Mouse (Mus musculus) G1E-ER4 (cell line): ENCODE data around the gene Foxn4. TPM values are rescaled to one million over a fixed set of nuclear protein-coding genes. Genes with fewer than 3 reads are reported as not detected.

Experiments
- GATA1 ChIP-seq: IDR thresholded peaks from one replicate; pipeline ENCODE4 v1.8.0; 2012; ENCODE audit warnings: low read length, inconsistent platforms
- polyA plus RNA-seq: library from polyadenylated mRNA; stranded (reverse); fragments of >175 nt; gene quantifications from 2 replicates; pipeline ENCODE4 v1.2.3, GENCODE M21; 2012

Gene Foxn4
- polyA plus RNA-seq: not detected in 2 replicates

DNA sequence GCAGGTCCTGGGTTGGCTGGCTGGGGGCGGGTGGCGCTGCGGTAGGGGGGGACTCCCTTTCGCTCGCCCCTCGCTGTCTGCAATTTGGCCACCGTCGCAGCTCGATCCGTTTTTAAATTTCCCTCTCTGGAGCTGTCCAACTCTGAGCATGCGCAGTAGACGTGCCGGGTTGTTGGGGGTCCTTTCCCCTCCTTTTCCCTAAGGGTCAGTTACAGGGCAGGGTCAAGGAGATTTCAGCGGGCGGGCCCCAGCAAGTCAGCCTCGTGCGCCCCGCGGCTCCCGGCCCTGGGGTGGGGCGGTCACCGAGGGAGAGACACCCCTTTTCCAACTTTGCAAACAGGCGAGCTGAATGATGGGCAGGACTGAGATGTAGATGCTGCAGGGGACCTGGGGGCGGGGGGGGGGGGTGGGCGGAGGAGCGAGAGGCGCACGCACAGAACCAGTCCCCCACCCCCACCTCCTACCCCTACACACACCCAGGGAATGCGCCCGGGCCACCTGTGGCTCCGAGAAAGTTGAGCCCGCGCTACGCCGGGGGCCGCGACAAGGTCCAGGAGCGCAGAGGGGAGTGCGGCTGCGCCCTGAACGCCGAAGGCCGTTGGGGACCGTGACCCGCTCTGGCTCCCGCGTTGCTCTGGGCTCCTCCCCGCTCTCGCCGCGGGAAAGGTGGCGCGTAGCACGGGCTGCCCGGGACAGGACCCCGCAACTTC is at the start of gene Foxn4:
Foxn4 (minus strand) TSS at position 115 of the 710 bp plus-strand sequence.
- TF ChIP-seq GATA1: no peak

DNA sequence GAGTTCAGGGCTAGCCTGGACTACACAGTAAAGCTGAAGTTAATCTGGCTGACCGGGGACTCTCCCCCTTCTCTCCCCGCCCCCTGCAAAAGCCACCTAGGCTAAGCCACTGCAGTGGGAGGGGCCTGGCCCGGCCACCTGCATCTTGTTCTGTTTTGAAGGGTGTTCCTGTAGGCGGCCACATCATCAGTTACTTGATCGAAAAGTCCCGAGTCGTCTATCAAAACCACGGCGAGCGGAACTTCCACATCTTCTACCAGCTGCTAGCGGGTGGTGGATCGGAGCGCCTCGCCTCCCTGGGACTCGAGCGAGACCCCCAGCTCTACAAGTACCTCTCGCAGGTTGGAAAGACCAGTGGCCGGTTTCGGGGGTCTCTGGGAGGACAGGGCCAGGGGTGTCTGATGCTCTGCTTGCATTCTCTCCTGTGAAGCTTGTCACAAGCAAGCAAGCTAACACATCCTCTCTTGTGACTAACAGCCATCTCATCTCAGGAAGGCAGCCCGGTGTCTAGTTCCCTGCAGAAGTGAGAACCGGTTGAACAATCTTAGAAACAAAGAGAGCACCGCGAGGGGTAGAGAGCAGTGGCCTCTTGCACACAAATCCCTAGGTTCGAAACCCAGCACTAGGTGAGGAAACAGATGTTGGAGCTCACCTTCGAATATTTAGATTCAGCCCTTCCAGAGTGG is 49.6 kb upstream of the Foxn4 start:
- TF ChIP-seq GATA1: no peak

DNA sequence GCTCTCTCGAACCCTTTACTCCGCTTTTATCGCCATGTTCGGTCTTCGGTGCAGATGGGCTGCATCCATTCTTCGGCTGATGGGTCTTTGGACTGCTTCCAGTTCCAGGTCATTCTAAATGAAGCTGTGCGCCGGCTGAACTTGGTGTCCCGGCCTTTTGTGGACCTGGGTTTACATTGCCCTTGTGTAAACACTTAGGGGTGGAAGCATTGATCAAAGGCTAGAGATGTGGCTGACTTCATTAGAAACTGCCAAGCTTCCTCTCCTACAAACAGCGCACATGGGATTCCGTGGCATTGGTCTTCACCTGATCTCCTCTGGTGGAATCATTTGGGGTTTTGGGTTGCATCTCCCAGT is 36.1 kb upstream of the Foxn4 start:
- TF ChIP-seq GATA1: no peak

DNA sequence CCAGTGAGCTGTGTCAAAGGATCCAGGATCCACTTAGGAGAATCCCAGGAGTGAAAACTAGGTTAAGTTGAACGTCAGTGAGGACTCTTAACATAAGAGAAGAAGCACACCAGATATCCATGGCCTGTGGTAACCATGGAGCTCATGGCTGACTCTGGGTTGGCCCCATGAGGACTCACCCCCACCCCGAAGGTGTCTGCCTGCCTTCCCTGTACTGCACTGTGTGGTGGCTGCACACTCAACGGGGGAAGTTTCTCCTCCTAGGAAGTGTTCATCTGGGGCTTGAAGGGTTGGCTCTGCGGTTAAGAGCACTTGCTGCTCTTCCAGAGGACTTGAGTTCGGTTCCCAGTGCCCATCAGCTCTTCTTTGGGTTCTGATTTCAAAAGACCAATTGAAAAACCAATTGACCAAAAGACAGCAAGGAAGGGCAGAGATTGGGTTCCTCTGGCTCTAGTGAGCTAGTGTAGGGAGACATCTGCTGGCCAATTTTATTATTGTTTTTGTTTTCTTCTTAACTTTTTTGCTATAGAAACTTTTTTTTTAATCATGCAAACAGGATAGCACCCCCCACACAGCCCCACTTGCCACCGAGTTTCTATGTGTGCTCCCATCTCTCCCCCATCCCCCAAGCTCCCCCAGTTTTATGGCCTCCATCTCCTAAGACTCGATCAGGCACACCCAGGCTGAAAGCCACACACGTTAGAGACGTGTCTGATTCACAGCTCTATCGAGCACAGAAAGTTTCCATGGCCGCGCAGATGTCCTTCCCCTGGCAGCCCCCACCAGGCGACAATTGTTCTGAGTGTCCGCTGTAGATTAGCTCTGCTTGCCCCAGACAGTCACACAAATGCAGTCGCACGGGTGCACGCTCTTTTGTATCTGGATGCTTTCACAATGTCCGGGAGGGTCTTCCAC is 35.4 kb upstream of the Foxn4 start:
- no peak for TF ChIP-seq GATA1

DNA sequence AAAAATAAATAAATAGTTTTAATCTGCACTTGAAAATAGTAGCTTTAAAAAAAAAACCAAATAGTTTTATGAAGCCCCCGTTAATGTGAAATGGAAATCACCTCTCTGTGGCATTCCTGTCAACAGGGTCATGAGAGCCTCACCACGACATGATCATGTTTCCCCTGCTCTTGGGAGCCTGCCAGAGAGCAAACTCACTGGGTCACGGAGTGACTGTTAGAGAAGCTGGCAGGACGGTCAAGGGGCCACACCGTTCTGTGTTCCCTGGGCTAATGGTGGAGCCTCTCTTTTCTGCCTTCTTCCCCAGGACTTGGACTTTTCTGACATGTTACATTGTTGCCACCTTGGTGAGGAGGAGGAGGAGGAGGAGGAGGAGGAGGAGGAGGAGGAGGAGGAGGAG is 32.9 kb upstream of the Foxn4 start:
- TF ChIP-seq GATA1: no peak

DNA sequence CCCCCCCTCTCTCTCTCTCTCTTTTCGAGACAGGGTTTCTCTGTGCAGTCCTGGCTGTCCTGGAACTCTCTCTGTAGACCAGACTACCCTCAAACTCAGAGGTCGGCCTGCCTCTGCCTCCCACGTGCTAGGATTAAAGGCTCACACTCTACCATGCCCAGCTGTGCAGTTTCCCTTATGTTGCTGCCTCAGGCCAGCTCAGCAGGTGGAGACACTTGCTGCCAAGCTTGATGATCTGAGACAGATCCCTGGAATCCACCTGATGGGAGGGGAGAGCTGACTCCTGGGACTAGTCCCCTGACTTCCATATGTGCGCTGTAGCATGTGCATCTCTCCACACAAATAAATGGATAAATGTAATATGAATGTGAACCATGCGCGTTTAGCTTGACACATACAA is 29.6 kb upstream of the Foxn4 start:
- no peak for TF ChIP-seq GATA1

DNA sequence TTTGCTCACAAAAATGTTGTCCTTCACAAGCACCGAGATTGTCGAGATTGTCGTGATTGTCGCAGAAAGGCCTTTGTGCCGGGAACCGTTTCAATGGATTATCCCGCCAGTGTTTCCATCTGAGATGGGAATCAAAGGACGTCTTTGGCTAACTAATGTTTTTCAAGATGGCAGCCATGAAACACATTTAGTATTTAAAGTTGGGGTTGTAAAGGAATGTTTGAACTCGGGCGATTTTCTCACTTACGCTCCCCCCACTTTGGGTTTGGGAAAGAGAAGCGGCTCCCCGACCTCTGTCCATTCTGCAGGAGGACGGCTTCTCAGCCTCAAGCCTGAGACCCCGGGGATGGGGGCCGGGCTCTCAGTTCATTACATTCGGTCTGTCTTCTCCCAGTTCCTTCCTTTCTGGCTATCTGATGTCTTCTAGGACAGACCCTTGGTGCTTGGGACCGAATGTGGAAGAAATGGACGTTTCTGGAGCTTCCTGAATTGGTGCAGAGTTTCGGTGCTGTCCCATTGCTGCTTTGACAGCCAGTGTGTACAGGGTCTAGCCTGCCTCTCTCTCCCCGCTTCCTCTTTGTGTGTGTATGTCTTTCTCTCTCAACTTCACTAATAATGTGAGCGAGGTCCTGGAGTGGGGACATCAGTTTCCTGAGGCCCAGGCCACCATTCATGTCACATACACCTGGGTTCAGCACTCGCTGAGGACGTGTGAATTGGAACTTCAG is 26.4 kb upstream of the Foxn4 start:
- no peak for TF ChIP-seq GATA1

DNA sequence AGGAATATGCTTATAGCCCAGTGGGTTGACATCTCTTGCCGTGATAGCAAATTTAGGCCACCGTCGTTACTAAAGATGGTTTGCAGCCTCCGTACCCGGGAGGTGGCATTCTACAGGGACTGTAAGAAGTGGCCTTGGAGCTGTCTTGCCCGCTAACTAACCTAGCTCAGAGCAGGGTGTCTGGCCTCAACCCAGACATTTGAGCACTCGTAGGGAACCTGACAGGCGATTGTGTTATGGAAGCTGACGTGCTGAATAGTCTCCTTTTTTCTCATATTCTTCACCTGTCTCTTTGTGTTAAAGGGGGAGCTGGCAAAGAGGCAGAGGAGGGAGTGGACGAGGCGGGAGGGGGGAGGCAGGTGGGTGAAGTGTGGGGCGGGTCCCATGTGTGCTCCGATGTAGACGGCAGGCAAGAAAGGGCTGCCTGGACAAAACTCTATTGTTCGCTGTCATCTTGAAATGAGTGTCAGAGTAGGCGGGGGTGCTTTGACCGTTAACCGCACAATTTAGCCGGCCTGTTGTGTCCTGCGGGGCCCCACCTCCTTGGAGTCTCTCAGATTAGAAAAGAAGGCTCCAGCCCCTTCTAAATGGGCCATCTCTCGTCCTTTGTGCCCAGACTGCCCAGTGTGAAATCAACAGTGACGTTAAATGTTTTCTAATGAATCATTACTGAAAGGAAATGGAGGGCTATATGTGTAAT is 25.7 kb upstream of the Foxn4 start:
- no peak for TF ChIP-seq GATA1

DNA sequence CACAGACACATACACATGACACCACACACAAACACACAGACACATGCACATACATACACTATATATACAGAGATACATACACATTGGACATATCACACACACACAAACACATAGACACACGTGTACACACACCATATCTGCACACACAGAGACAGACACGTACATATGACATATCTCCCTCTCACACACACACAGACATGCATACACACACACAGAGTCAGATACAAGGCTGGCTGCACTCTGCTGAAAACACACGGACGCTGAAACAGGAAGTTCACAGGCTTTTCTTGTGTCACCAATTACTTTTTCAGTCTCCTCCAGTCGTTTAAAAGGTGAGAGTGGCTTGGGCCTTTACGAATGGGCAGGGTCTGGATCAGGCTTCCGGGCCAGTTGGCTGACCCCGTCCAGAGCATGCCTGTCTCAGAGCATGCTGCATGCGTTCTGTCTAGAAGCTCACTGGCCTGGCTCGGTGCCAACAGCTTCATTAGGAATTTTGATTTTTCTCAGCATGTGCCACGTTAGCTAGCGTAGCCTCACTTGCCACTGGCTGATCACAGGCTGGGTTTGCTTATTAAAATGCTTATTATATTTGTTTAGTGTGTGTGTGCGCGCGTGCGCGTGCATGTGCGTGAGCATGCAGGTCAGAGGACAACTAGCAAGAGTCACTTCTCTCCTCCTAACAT is 24.7 kb upstream of the Foxn4 start:
- no peak for TF ChIP-seq GATA1

DNA sequence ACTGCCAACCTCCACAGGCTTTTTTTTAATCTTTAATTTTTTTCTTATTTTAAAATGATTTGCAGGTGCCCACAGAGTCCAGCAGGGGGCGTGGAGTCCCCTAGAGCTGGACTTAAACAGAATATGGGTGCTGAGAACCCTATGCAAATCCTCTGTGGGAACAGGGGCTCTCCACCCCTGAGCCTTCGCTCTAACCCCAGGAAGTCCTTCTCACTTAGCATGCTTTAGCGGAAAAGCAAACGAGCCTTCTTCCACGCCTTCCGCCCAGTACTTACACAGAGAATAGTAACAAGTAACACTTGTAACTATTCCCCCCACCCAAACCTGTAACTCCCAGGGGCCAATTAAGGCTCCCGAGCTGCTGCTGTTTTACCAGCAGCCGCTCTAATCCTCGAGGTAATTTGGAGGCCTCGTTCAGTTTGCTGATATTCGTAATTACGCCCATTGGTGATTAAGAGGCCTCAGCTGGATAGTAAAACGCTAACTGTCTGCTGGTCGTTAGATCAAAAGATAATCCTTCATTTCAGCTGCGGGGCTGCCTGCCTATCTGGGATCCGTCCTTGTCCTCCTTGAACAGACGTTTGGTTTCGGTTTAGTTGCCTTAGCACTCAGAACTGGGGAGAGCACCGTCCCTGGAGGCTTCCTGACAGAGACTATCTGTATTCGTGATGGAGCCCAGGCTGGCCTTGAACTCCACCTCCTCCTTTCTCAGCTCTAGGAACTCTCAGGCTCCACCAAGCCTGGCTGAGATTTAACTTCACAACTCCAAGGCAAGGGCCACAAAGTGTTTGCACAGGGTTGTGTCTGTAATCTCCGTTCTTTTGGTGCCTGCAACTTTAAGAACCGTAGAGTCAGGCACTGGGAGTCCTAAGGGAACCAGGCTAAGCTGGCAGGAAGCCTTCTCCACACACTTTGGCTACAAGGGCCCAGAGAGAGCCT is 23.4 kb upstream of the Foxn4 start:
- no peak for TF ChIP-seq GATA1

DNA sequence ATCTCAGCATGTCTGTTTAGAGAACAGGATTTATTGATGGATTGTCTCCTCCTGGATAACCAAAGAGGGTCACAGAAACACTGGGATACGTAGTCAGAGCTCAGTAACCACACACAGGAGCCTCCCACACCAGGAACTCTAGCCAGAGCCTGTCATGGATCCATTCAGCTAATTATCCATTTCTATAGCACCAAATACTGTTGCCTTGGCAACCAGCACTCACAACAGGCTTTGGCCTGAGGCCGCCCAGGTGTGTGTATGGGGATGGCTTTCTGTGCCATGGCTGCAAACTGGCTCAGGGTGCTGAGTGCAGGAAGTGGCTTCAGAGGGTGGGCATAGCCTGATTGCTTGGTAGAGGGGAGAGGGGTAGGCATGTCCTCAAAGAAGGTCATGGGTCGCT is 16.4 kb upstream of the Foxn4 start:
- no peak for TF ChIP-seq GATA1

DNA sequence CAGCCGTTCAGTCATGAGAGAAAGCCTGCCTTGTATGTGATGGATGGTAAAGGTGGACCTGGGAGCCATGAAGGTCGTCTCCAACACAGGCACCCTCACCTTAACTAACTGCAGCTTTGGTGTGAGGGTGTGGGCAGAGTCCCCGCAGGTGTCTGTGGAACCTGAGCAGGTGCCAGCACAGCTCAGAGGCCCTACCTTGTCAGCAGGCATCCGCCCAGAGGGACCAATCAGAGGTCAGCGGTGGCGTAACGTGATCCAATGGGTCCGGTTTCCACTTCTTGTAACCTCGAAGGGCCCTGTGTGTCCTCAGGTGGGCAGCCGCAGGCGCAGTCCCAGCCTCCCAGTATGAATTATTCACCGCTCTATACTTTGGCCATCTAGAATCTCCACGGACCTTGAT is 15.3 kb upstream of the Foxn4 start, which contains the start of gene Myo1h:
Myo1h (plus strand) TSS at position 293 of the 400 bp plus-strand sequence.
- no peak for TF ChIP-seq GATA1

DNA sequence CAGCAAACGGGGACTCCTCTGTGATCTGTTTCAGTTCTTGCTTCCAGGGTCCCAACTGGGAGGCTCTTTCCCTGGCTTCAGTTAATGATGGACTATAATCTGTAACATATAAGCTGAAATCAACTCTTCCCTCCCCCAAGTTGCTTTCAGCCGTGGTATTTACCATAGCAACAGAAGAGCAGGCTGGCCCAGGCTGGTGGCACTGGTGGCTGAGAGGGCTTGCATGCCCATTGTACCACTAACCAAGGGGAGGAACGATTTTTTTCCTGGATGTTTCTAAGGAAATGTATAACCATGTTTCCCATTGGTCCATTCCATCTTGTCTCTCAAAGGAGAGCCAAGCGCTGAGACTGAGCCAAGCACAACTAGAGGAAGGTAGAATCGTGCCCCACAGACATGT is 14.8 kb upstream of the Foxn4 start:
- no peak for TF ChIP-seq GATA1
